Mouse (Mus musculus): ENCODE data around the gene Cdca4. TPM values are rescaled to one million over a fixed set of nuclear protein-coding genes. Genes with fewer than 3 reads are reported as not detected.

Cdca4 gene
- polyA plus RNA-seq (2012; rRNA removed), result 37.9 and 43.0 TPM in 2 replicates

GRCm38 (mm10) chr12:112829244-112829864 is at the start of gene Cdca4:
TSS of gene Cdca4 (minus strand) at chr12:112829423.

GRCm38 (mm10) chr12:112868178-112869087 is 39.2 kb upstream of the Cdca4 start, which contains the start of gene Gpr132:
TSS of gene Gpr132 (minus strand) at chr12:112868228.

GRCm38 (mm10) chr12:112808587-112809364 is 20.4 kb downstream of the Cdca4 start, which contains the start of gene Clba1:
TSS of gene Clba1 (plus strand) at chr12:112808937.

GRCm38 (mm10) chr12:112801864-112802846 is 27.1 kb downstream of the Cdca4 start, which contains the start of gene Ahnak2:
TSS of gene Ahnak2 (minus strand) at chr12:112802657.

Other genes with a start within 250 kb of the Cdca4 start
- 4.9 and 5.9 TPM in 2 replicates for gene Inf2, start 240.6 kb downstream of the Cdca4 start, polyA plus RNA-seq (2012; rRNA removed)
- gene Adssl1, start 209.4 kb downstream of the Cdca4 start, polyA plus RNA-seq (2012; rRNA removed), result 4.8 and 6.0 TPM in 2 replicates
- gene Siva1, start 184.7 kb downstream of the Cdca4 start, polyA plus RNA-seq (2012; rRNA removed), result 71.8 and 74.1 TPM in 2 replicates
- gene Akt1, start 154.5 kb downstream of the Cdca4 start, polyA plus RNA-seq (2012; rRNA removed), result 34.6 and 41.3 TPM in 2 replicates
- 0.46 and 0.80 TPM in 2 replicates for gene Zbtb42, start 150.6 kb downstream of the Cdca4 start, polyA plus RNA-seq (2012; rRNA removed)
- 3.4 TPM in 2 replicates for gene Cep170b, start 109.0 kb downstream of the Cdca4 start, polyA plus RNA-seq (2012; rRNA removed)
- gene Pld4, start 68.8 kb downstream of the Cdca4 start, polyA plus RNA-seq (2012; rRNA removed), result 8.9 and 14.4 TPM in 2 replicates
- 0.06 and 0.15 TPM in 2 replicates for gene Ahnak2, start 26.8 kb downstream of the Cdca4 start, polyA plus RNA-seq (2012; rRNA removed)
- 0.16 and 0.19 TPM in 2 replicates for gene Clba1, start 20.5 kb downstream of the Cdca4 start, polyA plus RNA-seq (2012; rRNA removed)
- 0.27 and 0.40 TPM in 2 replicates for gene Gpr132, start 38.8 kb upstream of the Cdca4 start, polyA plus RNA-seq (2012; rRNA removed)
- 0.26 and 0.30 TPM in 2 replicates for gene Jag2, start 100.4 kb upstream of the Cdca4 start, polyA plus RNA-seq (2012; rRNA removed)
- gene Nudt14, start 112.7 kb upstream of the Cdca4 start, polyA plus RNA-seq (2012; rRNA removed), result 6.9 and 7.9 TPM in 2 replicates
- 3.4 and 5.0 TPM in 2 replicates for gene Btbd6, start 147.1 kb upstream of the Cdca4 start, polyA plus RNA-seq (2012; rRNA removed)
- gene Brf1, start 171.3 kb upstream of the Cdca4 start, polyA plus RNA-seq (2012; rRNA removed), result 31.0 and 33.3 TPM in 2 replicates
- 10.3 and 11.2 TPM in 2 replicates for gene Pacs2, start 185.1 kb upstream of the Cdca4 start, polyA plus RNA-seq (2012; rRNA removed)
- gene Tex22, start 245.1 kb upstream of the Cdca4 start, polyA plus RNA-seq (2012; rRNA removed), result not detected in 2 replicates